Mouse (Mus musculus) heart, adult 2 months (tissue): Measurements from ENCODE around the gene Anxa9. TPM values are rescaled to one million over a fixed set of nuclear protein-coding genes. Genes with fewer than 3 reads are reported as not detected.

Source experiments
- DNase-seq, 2 experiments: peaks; one replicate each; pipeline ENCODE4 v3.0.0; 2021
- H3K27ac ChIP-seq: fragments of 200-600 bp; 2 replicates; pipeline ENCODE4 v1.8.1; 2022
- H3K27me3 ChIP-seq: fragments of 200-500 bp; 2 replicates; pipeline ENCODE4 v1.6.1; 2012; ENCODE audit warnings: mild to moderate bottlenecking, low read length, inconsistent platforms, mixed read lengths; ENCODE audit not compliant: control insufficient read depth, insufficient read depth
- H3K36me3 ChIP-seq: fragments of 200-500 bp; 2 replicates; pipeline ENCODE4 v1.6.1; 2012; ENCODE audit warnings: low read length, inconsistent platforms; ENCODE audit not compliant: control insufficient read depth, insufficient read depth
- H3K4me1 ChIP-seq: fragments of 200-500 bp; 2 replicates; pipeline ENCODE4 v1.6.1; 2011; ENCODE audit warnings: low read length; ENCODE audit not compliant: control insufficient read depth, insufficient read depth
- H3K4me3 ChIP-seq: fragments of 200-600 bp; 2 replicates; pipeline ENCODE4 v1.8.1; 2022
- H3K79me2 ChIP-seq: fragments of 200-500 bp; replicated peaks from 2 replicates; pipeline ENCODE4 v1.6.1; 2012; ENCODE audit warnings: mild to moderate bottlenecking, inconsistent platforms, low read length, moderate library complexity, mixed read lengths; ENCODE audit not compliant: control insufficient read depth, insufficient read depth
- H3K9ac ChIP-seq: fragments of 200-500 bp; 2 replicates; pipeline ENCODE4 v1.6.1; 2012; ENCODE audit warnings: low read depth, mild to moderate bottlenecking, control low read depth, inconsistent platforms, low read length, mixed read lengths
- CTCF ChIP-seq: fragments of 200-600 bp; IDR thresholded peaks from 2 replicates; pipeline ENCODE4 v1.8.1; 2022; ENCODE audit warnings: antibody characterized with exemption, mild to moderate bottlenecking, moderate library complexity
- EP300 ChIP-seq: fragments of 200-500 bp; IDR thresholded peaks from 2 replicates; pipeline ENCODE4 v1.6.1; 2011; ENCODE audit warnings: low read depth, low read length, control low read depth; ENCODE audit not compliant: insufficient read depth
- POLR2A ChIP-seq: fragments of 200-500 bp; IDR thresholded peaks from 2 replicates; pipeline ENCODE4 v1.6.1; 2011; ENCODE audit warnings: mild to moderate bottlenecking, low read depth, low read length, control low read depth; ENCODE audit not compliant: insufficient read depth
- WGBS: fragments of 180-500 bp; shearing (Covaris S2); methylation state at CpG from one replicate; pipeline ENCODE4 v1.1.7; 2018; 5-methylcytosine and 5-hydroxymethylcytosine counted together
- intact Hi-C: fragments of 180-260 bp; cut with DNase I; formaldehyde crosslinking; loops from one replicate; pipeline ENCODE4 v1.15.1; 2025
- polyA plus RNA-seq: library from polyadenylated mRNA; depleted of rRNA; stranded (reverse); fragments of >200 nt; gene quantifications from 2 replicates; pipeline ENCODE4 v1.2.3, GENCODE M21; 2012
- total RNA-seq, 2 experiments: library from RNA; stranded (reverse); gene quantifications; 2 replicates each; pipeline ENCODE4 v1.2.3; 2021

Gene Anxa9
- total and polyA plus RNA-seq, 3 experiments = 0.59 to 1.1 (median 0.68) TPM

DNA sequence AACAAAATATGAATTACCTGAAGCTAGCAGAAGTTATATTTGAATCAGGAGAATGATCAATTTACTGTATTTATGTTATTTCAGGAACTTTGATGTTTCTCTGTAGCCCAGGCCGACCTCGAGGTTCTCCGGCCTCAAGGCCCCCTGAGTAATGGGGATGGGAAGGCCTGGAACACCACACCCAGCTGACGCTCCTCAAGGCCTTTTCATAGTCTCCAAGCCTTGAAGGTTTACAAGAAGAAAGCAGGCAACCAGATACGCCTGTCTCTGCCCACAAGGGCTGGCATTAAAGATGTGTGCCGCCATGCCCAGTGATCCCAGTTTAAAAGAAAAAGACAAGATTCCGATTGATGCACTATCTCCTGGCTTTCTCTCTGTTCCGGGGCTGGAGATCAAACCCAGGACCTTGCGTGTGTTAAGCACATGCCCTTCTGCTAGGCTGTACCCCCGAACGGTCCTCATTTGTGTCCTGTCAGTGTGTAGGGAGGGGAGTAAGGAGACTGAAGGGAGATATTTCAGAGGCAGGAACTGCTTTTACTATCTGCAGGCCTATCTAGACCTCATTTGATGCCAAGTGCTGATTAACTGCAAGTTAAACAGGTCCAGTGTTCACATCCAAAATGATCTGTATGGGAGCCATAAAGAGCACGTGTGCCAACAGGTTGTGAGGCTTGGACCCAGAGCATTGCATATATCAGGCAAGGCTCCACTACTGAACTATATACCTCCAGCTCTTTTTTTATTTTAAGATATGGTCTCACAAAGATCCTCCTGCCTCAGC, 22.3 kb downstream of the Anxa9 start:
- DNase-seq = no peak
- Histone ChIP-seq H3K4me3 (no peak overlapping the region; the same call in 1 of the 2 replicates), H3K27ac (no peak overlapping the region), H3K79me2 (no peaks in the 10 kb centered on the region), H3K4me1 (peaks cover 3% of the 10 kb centered on the region), H3K9ac (no peak overlapping the region), H3K27me3 (no peaks in the 10 kb centered on the region), H3K36me3 (no peaks in the 10 kb centered on the region)
- TF ChIP-seq CTCF = no peak
- no peak for TF ChIP-seq EP300
- TF ChIP-seq POLR2A = no peak
- WGBS = 83% methylated on average over 12 of the region's 12 CpGs
- intact Hi-C loops = loop anchor here (5.0 kb wide), 2 partner anchors 52 to 67 kb away; partner anchors contain the start of genes Gabpb2 and Mllt11

DNA sequence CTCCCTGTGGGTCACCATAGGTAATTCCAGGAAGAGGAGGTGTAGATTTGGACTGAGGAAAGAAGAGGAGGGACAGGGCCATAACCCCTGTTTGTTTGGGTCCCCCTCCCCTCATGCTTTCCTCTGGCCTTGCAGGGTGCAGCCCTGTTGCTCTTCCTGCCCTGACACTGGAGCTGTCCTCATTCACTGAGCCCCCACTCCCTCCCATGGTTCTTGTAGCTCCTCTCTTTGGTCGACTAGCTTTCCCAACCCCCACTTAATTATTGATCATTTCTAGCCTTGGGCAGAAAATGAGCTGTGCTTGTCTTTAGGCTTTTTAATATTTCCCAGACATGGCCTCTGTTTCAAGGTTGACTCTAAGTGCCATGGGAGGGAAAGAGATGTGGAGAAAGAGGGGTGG, 22.9 kb downstream of the Anxa9 start:
- Histone ChIP-seq H3K4me1 (peaks cover 3% of the 10 kb centered on the region), H3K36me3 (no peaks in the 10 kb centered on the region), H3K79me2 (no peaks in the 10 kb centered on the region), H3K9ac (peak overlapping the region; percentile 76), H3K4me3 (peak overlapping the region; percentile 88), H3K27ac (peak overlapping the region; percentile 98), H3K27me3 (no peaks in the 10 kb centered on the region)
- no peak for DNase-seq
- TF ChIP-seq POLR2A = no peak
- WGBS = 0% methylated on average over 1 of the region's 1 CpGs
- intact Hi-C loops = loop anchor here (5.0 kb wide), 2 partner anchors 52 to 67 kb away; partner anchors contain the start of genes Gabpb2 and Mllt11

DNA sequence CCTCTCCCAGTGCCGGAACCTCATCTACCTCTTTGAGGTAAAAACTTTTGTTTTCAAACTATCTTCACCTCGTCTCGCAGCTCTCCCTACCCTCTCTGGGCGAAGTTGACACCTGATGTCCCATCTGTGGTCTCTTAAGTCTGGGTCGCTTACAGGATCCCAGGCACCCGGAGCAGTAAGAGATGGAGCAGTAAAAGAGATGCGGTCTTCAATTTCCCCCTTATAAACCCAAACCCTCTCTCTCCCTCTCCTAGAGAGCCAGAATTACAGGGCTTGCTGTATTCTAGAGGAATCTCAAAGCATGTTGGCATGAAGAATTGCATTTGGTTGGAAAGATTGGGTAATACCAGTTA, 23.4 kb downstream of the Anxa9 start:
- intact Hi-C loops = loop anchor here (2.0 to 5.0 kb wide), 3 partner anchors 31 to 66 kb away; partner anchors contain the start of genes Cers2, Gabpb2 and Mllt11
- H3K4me1 ChIP-seq = peaks cover 3% of the 10 kb centered on the region
- 3% methylated on average over 7 of the region's 7 CpGs for whole genome bisulfite sequencing
- DNase-seq = no peak
- H3K4me3 ChIP-seq = peak overlapping the region; percentile 88
- H3K36me3 ChIP-seq = no peaks in the 10 kb centered on the region
- H3K9ac ChIP-seq = peak overlapping the region; percentile 76
- no peaks in the 10 kb centered on the region for H3K79me2 ChIP-seq
- H3K27me3 ChIP-seq = no peaks in the 10 kb centered on the region
- no peak for TF ChIP-seq CTCF
- no peak for TF ChIP-seq POLR2A
- no peak for TF ChIP-seq EP300
- peak overlapping the region; percentile 98 for H3K27ac ChIP-seq

DNA sequence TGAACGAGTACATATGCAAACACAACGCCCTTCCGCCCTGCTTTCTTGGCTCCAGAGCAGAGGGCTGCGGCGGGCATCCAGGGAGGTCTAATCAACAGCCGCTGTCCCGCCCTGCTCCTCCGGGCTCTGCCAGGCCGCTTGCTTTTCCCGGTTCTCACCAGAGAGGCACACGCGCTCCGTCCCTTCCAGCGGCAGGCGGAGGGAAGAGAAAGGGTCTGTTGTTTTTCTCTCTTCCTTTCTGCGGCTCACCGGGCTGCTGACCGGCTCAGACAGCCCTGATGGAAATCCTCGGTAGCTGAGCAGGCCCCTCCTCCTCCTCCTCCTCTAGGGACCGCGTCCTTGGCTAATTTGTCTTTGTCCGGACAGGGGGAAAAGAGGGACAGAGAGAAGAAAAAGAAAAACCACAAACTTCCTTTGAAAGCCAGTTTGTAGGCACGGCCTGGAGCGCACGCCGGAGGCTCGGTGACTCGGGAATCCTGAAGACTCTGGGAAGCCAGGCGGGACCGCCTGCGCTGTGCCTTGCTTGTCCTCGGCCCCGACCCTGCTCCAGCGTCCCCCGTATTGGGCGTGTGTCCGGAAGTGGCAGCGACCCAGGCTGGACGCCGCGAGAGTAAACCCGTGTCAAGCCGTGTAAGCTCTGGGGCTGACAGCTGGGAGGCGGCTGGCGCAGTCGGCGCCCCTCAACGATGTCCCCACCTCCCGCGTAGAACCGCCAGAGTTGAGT, 23.9 kb downstream of the Anxa9 start:
- Histone ChIP-seq H3K79me2 (no peaks in the 10 kb centered on the region), H3K4me3 (peak overlapping the region; percentile 88), H3K36me3 (no peaks in the 10 kb centered on the region), H3K4me1 (peaks cover 3% of the 10 kb centered on the region), H3K27ac (peak overlapping the region; percentile 98), H3K27me3 (no peaks in the 10 kb centered on the region), H3K9ac (peak overlapping the region; percentile 76)
- peak; percentile 48 for TF ChIP-seq CTCF
- peak; percentile 68 for TF ChIP-seq POLR2A
- TF ChIP-seq EP300 = 0 out of 2 replicates have a peak, but pooled peaks have one; percentile 35
- under 1% methylated on average over 51 of the region's 51 CpGs for WGBS
- intact Hi-C loops = loop anchor here (2.0 to 5.0 kb wide), 3 partner anchors 32 to 66 kb away; partner anchors contain the start of genes Cers2, Gabpb2 and Mllt11
- DNase-seq = peak; percentile 86 to 88

DNA sequence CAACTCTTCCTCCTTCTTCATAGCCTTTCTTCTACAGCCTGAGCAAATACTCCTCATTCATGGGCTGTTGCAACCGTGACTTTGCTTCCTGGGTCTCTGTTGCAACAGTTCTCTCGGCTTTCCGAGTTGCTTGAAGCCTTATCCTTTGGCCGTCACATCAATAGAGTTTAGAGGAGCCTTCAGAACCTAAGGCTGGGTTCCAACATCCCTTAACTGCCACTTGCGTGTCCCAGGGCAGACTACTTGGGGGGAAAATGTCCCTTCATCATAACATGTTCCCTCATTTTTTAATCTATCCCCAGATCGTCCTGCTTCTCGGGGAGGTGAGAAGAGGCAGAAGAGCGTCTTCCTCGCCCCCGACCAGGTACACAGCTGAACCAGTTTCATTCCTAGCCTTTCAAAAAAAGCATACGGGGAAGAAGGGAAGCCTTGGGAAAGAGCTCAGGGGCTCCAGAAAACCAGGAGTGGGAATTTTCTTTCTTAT, 24.6 kb downstream of the Anxa9 start:
- no peaks in the 10 kb centered on the region for H3K27me3 ChIP-seq
- WGBS = under 1% methylated on average over 11 of the region's 11 CpGs
- peak overlapping the region; percentile 98 for H3K27ac ChIP-seq
- DNase-seq = peak; percentile 61 to 63
- H3K9ac ChIP-seq = peak overlapping the region; percentile 76
- intact Hi-C loops = loop anchor here (2.0 to 5.0 kb wide), 3 partner anchors 32 to 65 kb away; partner anchors contain the start of genes Cers2, Gabpb2 and Mllt11
- TF ChIP-seq EP300 = no peak
- no peak for TF ChIP-seq POLR2A
- no peak for TF ChIP-seq CTCF
- no peaks in the 10 kb centered on the region for H3K79me2 ChIP-seq
- peak overlapping the region; percentile 88 for H3K4me3 ChIP-seq
- no peaks in the 10 kb centered on the region for H3K36me3 ChIP-seq
- peaks cover 3% of the 10 kb centered on the region for H3K4me1 ChIP-seq
